Mouse (Mus musculus): ENCODE measurements around the gene Poc1a.

Poc1a gene

DNA sequence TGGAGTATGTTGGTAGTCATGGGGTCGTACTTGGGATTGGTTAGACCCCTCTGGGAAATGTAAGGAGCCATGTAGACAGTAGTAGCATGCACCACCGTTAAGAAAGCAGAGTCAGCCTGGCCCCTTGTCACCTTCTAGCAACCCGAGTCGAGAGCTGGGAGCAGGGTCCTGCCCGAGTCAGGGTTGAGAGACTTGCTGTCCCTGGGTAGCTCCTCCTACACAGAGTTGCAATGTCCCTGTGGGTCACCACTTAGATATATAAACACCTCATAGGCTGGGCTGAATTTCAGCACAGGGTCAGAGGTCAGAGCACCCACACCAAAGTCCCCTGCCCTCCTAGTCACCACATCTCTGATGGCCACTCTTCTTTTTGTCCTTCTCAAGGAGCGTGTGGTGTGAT is 20.1 kb downstream of the Poc1a start:
- no peak for DNase-seq (ENCODE audit: low spot score in 2 of 2)

DNA sequence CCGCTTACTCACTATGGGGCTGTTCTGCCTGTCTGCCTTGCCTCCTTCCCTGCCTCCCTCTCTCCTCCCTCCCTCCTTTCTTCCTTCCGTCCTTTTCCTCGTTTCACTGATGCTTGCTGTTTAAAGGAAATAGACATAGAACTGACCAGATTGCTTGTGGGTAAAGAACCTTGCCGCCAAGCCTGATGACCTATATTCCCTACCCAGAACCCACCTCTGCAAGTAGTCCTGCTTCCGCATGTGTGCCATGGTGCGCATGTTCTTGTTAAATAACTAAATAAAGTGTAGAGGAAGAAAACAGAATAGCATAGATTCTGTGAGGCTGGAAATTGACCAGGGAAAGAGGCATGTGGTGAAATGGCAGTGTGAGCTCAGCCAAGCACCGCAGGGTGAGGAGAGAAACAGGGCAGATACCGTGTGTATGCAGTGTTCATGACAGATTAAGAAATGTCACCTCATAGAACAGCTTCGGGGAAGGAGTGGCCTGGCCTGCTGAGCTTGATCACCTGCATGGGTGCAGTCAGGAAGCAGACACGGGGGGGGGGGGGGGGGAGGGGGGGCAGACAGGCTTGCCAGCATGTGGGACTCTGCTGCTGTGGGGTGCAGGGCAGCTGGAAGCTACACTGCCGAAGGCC is 20.7 kb downstream of the Poc1a start:
- no peak for DNase-seq (ENCODE audit: low spot score in 2 of 2)

DNA sequence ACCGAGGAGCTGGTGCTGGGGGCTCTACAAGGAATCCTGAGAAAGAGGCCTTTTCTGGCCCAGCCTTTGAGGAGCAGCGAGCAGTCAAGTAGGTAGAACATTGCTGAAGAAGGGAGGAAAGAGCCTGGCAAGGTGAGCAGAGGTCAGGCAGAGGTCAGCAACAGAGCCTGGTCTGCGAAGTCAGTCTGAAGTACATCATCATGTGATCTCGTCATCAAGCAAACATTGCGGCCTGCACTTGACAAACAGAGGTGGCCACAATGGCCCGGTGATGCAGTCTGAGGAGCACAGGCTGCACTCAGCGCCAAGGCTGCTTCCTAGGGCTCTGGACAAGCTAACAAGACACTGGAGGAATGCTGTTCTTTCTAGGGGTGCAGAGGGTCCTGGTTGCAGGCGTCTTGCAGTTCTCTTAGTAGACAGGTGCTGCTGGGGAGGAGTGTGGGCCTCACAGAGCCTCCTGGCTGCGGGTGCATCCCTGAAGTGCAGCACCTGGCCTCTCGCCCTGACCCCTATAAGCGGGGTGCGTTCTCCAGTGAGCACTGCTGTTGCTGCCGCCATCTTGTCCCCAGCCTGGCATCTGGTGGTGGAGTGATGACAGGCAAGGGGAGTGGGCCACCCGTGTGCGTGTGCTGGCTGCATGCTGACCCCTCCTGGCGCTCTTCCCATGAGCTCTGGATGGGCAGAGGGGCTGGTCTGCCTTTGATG is 21.7 kb downstream of the Poc1a start:
- DNase-seq (ENCODE audit: low spot score in 2 of 2), result no peak

DNA sequence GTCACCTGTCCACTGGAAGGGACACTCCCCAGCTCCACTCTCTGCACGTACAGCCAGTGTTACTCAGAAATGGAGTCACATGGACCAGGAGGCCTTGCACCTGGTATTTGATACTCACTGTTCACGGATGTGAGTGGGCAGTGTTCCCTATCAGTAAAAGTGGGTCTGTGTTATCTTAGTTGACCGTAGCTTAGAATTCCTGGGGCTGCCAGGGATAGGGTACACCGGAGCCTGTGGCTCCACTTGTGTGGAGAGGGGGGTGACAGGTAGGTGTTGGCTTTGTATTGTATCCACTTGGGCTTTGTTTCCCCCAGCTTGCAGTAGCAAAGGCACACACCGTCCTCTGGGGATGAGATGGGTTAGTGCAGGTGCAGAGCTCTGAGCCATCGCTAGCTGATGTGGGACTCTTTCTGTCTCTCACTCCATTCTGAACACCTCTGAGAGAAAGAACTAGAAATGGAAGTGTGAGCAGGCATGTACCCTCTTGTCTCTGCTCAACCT is 22.6 kb downstream of the Poc1a start:
- no peak for DNase-seq (ENCODE audit: low spot score in 2 of 2)

DNA sequence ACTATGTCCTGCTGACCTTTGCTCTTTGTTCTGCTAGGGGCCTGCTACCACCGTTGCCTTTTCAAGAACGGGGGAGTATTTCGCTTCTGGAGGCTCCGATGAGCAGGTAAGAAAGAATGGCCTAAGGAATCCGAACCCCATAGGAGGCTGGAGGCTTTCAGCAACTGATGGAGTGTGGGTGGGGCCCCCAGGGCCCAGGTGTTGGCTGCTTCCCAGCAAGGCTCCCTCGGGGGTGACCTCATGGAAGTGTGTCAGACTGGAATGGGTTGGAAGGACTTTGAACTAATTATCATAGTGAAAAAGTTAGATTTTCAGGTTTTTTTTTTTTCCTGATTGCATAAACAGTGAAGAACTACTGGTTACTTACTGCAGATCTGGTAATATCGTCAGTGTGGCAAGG is 24.4 kb downstream of the Poc1a start:
- DNase-seq (ENCODE audit: low spot score in 2 of 2), result no peak

DNA sequence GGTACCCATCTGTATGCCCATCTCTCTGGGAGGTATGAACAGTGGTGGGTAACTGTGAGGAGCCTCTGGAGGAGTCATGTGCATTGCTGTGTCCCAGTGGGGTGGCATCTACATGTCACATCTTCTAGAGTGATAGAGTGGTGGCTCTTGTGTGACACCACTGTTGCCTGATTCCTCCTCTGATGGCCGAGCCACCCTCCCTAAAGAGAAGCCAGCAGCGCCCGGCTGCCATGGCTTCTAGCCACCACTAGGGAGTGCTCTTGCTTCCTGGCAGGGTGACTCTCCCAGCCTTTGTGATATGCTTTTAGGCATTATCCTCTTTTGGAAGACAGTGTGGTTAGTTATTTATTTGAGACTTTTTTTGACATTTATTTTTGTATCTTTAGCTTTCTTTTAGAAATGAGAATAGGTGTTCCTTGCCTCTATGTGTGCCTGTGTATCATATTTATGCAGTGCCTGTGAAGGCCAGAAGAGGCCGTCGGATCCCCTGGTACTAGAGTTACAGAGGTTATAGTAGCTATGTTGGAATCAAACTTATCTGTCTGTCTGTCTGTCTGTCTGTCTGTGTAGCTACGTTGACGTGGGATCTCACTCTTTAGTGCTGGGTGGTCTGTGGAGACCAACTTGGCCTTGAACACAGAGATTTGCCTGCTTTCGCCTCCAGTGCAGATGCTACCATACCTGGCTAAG is 25.9 kb downstream of the Poc1a start:
- DNase-seq (ENCODE audit: low spot score in 2 of 2), result peak; percentile 55 to 76

DNA sequence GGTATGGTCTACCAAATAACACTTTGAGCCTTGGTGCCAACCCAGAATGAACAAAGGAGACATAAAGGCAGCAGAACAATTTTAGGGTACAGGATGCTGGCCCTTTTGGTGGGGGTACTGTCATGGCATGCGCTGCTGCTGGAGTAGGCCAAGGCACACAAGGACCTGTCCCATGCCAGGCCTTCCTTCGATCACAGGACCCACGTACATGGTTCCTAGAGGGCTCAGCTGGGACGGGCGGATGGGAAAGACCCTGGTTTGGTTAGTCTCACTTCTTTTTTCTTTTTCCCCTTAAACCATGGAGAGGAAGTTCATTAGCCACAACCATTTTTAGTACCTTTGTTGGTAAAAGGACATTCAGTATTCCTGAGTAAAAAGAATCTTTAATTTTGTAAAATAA is 27.3 kb downstream of the Poc1a start:
- DNase-seq (ENCODE audit: low spot score in 2 of 2), result no peak

DNA sequence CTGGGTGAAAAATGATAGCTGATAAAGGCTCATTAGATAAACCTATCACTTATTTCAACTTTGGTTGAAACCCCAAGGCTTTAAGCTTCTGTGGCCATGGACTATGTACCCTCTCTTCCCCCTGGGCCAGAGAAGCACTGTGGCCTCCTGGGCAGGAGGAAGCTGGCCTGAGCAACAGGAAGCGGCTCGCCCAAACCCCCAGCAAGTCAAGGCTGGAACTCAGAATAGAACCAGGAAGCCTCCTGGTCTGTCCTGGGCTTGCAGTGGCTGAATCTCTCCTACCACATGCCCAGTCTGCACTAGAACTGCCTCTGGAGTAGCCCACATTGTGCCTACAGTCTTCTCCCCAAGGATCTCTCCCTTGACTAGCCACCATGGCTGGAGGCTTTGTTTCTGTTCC is 27.7 kb downstream of the Poc1a start:
- no peak for DNase-seq (ENCODE audit: low spot score in 2 of 2)

DNA sequence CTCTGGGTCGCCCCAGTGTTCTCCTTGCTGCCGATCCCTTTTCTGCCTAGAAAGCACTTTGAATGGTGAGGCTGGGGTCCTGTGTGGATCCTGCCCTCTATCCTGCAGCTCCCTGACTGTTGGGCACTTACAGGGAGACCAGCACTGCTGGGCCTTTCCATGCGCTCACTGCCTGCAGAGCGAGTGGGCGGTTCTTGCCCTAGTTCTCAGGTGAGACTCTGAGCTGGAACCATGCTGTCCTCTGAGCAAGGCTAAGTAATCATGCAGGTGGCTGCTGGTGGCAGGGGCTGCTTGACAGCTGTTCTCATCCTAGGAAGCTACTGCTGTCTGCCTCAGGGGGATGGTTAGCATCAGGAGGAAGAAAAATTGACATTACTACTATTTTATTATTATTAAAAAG is 28.1 kb downstream of the Poc1a start:
- no peak for DNase-seq (ENCODE audit: low spot score in 2 of 2)

DNA sequence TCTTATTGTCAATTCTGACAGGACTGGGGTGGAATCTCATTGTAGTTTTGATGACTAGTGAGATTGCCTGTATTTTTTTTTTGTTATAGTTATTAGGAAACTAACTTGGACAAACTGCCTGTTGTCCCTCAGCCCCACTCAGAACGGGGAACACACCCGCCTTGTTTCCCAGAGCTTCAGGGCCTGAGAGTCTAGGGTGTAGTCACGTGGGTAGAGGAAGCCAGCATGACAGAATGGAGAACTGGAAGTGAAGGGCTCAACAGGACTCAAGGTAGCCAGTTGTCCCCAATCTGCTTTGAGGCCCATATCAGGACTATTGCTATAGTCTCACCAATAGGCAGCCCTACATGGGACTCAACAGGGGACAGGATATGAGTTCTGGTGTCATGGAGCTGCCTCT is 29.0 kb downstream of the Poc1a start:
- no peak for DNase-seq (ENCODE audit: low spot score in 2 of 2)

DNA sequence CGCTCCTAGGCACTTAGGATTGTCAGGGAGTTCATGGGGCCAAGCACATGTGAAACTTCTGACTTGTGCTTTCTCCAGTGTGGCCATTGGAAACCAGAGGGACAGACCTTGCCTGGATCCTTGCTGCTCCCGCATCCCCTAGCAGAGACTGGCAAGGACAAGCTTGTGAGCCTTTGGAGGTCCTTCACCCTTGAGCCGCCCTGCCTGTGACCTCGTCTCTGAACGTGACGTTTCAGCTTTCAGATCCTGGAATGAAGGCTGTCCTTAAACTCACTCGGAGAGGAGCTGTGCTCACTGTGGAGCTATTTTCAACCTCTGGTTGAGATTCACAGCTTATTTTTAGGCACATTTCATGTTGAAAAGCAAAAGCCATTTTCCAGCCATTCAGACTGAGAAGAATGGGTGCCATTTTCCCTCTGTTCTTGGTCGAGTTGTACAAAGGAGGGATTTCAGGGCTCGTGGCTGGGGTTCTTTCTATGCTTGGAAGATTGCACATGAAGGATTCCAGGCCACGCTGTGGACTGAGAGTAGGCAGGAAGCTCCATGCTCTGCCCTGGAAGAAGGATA is 30.8 kb downstream of the Poc1a start:
- no peak for DNase-seq (ENCODE audit: low spot score in 2 of 2)

DNA sequence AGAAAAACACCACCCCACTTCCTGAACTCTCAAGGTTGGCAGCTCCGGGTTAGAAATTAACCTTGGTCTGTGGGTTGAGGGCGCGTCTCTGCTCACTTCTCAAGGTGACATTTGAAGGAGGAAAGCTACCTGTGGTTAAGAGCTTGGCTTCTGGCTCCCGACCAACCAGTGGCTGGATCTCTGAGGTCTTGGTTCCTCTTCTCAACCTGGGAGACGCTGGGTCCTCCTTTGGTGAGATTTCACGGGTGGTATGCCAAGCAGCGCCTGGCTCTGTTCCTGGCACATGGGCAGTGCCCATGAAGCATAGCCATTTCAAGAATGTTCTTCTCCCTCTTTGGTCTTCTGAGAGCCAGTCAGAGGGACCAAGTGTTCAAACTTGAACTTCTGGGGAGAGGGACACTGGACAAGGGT is 32.1 kb downstream of the Poc1a start:
- DNase-seq (ENCODE audit: low spot score in 2 of 2), result no peak

DNA sequence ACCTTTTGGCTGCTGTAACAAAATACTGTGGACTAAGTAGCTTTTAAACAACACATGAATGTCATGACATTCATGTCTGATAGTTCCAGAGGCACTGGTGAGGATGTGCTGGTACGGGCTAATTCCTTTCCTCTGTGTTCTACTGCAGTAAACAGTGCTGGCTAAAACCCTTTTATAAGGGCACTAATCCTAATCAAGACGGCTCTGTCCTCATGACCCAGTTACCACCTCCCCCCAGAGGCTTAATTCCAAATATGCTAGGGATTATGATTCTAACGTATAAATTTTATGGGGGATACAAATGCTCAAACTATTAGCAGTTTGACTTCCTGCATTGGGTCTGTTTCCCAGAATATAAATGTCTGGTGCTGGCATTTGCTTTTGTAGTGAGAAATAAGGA is 33.3 kb downstream of the Poc1a start:
- DNase-seq (ENCODE audit: low spot score in 2 of 2), result no peak

DNA sequence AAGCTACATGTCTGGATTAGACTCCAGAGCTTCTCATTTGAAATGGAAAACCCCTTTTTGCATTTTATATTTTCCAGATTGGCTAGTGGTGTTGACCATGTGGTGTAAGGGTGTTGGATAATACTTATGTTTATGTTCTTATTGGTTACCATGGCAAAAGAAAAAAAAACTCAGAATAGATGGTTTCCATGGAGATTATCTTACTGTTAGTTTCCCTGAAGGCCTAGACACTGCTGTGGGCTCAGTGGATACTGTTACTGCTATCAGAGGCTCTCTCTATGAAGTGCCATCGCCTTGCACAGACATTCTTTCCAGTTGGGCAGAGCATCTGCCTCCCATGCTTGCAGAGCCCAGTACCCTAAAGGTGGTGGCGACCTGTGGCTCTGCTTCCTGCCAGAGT is 37.2 kb downstream of the Poc1a start:
- DNase-seq (ENCODE audit: low spot score in 2 of 2), result no peak

DNA sequence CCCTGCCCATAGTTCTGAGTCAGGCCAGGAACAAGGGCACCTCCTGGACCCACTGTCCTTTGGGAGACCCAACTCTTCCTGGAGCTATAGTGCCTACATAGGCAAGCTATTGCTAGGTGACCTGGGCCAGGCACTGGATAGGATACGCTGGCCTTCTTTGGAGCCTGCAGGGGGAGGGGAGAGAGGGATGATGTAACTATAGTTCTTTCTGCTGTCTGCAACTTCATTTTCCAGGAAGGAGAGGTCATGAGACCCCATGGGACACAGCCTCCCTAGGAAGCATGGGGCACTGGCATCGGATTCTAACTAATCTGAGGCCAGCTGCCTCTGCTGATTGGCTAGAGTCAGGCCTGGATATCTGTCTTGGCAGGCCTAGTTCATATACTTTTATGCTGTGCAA is 38.2 kb downstream of the Poc1a start:
- no peak for DNase-seq (ENCODE audit: low spot score in 2 of 2)

DNA sequence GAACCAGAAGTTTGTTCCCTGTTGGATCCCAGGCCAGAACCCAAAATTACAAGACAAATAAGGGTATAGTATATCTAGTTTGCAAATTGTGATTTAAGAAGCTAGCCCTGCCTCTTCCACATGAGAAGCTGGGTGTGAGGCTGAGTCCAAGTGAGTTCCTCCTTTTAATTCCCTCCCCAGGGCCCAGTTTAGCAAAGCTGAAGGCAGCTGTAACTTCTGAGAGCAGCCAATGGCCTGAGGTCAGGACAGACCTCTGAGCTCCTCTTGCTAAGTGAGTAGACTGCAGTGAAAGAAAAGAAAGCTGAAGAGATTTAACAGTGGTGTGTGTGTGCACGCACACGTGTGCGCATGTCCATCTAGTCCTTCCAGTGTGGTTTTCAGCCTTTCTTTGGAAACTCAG is 41.6 kb downstream of the Poc1a start:
- DNase-seq (ENCODE audit: low spot score in 2 of 2), result no peak

DNA sequence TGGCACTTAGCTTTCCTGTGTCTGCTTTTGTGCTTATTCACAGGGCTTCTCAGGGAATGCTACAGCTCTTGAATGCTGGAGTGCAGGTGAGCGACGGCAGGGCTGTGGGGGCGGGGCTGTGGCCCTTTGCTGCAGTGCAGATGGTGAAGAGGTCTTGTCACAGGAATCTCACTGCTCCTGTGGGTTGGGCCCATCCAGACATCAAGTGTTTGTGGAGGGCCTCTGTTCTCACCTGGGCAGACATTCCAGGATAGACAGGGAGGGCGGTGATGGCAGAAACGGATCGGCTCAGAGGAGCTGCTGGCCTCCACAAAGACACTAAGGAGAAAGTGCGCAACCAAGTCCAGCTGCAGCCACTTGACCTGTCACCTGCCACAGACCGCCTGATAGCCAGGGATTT is 45.4 kb downstream of the Poc1a start:
- DNase-seq (ENCODE audit: low spot score in 2 of 2), result no peak

DNA sequence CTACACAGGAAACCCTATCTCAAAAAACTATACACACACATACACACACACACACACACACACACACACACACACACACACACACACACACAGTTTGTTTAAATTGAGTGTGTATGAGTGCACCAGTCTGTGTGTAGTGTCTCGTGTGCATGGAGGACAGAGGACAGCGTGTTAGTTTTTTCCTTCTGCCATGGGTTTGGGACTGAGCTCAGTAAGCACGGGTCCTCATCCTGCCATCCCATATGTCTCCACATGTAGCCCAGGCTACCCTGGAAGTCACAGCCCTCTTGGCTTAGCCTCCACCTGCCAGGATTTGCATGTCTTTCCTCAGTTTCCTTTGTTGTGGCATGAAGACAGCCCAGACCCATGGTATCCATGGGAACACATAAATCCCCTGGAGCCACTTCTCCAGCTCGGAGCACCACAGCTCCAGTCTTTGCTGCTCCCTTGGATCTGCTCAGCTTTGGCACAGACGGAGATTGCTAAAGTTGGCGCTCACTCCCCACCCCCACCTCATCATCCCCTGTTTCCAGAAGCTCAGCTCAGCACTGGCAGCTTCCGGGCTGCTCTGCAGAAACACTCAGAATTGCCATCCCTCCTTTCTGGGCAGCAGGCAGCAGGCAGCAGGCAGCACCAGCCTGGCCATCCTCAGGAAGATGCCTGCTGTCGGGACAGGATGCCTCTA is 46.4 kb downstream of the Poc1a start:
- no peak for DNase-seq (ENCODE audit: low spot score in 2 of 2)

DNA sequence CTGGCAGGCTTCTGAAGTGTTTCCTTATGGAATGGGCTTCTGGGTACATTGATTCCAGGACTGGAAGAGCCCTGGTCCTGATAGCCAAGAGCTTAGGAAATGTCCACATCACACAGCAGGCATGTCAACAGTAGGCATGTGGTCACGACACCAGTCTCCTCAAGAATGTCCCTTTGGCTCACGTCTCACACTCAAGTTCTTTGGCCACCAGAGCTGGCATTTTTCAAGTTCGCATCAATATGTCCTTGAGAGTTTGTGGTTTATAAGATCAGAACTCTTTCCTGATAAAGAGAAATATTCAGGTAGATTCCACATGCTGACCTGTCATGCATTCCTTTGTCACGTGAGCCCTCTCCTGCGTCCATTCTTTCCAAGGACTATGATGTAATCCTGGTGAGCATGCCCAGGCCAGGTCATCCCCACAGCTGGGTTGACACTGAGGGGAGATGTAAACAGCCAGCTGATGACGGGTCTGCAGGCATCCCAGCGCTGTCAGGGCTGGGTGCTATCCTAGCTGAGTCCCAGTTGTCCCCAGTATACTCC is 47.3 kb downstream of the Poc1a start:
- no peak for DNase-seq (ENCODE audit: low spot score in 2 of 2)

DNA sequence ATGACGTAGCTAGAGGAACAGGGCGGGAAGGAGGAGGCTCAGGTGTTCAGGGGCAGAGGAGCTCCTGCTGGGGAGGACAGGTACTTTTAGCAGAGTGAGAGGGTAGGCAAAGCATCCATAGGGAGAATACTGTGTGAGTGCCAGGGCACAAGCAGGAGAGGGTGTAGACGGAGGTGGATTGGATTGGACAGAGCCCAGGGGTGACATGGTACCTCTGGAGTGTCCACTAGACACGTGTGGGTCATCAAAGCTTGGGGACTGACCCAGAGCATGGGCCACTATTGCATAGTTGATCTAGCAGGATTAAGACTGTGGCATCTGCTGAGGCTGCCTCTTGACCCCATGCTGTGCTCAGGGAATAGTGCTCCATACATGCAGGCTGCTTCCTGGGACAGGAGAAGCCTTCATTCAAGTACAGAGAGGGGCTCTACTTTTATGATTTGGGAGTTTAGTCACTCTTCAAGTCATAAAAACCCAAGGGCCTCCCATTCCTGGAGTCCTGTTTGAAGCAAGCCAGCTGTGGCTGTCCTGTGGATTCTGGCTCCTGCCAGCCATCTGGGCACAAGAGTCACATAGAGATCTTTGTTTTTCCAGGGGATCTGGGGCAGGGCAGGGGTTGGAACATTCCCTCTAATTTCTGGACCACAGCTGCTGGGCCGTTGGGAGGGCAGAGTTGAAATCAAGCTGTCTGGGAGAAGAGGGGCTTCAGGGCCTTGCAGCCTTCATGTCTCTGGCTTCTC is 48.1 kb downstream of the Poc1a start:
- DNase-seq (ENCODE audit: low spot score in 2 of 2), result no peak

DNA sequence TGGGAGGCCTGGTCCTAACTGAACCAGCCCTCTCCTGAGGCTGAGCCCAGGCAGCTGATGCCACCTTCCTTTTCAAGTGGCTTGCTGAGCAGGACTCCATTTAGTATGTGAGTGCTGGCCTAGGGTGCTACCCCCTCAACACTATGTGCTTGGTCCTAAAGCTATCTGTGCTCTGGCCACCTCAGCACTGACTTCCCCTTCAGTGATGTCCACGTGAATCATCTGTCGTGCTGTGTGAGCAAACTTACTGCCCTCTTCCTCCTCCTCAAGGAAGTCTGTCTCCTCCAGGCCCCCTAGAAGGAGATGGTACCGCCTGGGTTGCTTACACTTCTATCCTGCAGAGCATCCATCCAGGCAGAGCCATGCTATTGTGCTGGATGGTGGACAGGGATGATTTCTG is 51.9 kb downstream of the Poc1a start:
- no peak for DNase-seq (ENCODE audit: low spot score in 2 of 2)
